Mouse (Mus musculus): ENCODE results near the gene Il21r.

Il21r gene

DNA sequence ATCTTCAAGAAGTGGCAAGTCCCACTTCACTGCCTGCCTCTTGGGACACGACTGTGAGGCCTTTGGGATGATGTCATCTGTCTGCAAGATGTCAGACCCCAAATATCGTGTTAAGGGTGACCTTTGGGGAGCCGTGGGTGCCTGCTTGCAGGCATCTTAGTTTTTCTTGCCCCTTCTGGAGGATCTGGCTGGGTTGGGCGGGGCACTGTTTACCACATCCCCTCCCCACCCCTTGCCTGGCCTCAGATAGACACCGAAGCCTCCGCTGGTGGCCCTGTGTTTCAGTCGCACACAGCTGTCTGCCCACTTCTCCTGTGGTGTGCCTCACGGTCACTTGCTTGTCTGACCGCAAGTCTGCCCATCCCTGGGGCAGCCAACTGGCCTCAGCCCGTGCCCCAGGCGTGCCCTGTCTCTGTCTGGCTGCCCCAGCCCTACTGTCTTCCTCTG is at the start of gene Il21r:
Gene Il21r (plus strand): TSS at position 245 of the 447 bp plus-strand sequence.
- DNase-seq (ENCODE audit: low spot score in 2 of 2), result peak; percentile 78 to 83

GRCm38 (mm10) chr7:125553653-125554428 is 49.4 kb upstream of the Il21r start:
- no peak for DNase-seq (ENCODE audit: low spot score in 2 of 2)

- DNase-seq (ENCODE audit: low spot score in 2 of 2), result peak; percentile 36 to 47
Measured at GRCm38 (mm10) chr7:125554456-125555114, 48.6 kb upstream of the Il21r start.

DNA sequence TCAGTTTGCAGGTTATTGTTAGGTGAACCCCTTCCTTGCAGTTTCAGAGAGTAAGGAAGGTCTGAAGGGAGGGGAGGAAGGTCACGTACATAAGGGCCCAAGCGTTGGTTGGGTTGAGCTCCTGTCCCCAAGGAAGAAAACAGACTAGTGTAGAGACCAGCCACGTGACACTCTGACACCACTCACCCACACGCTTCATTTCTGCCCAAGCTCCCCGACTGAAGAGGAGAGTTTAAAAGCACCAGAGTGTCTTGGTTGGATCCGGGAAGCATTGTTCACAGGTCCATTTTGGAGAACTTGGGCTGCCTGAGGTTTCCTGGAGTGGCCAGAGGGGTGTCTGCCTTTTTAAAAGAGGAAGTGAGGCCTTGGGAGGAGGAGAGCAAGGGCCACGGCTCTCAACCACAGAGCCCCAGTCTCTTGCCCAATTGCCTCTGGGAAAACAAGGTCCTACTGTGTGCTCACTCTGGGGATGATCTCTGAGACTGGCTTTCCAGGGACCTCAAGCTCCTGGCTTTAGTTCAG is 47.8 kb upstream of the Il21r start:
- DNase-seq (ENCODE audit: low spot score in 2 of 2), result peak in 1 of 2 experiments; percentile 54

- DNase-seq (ENCODE audit: low spot score in 2 of 2), result no peak
Measured at GRCm38 (mm10) chr7:125556096-125556495, 47.1 kb upstream of the Il21r start.

DNA sequence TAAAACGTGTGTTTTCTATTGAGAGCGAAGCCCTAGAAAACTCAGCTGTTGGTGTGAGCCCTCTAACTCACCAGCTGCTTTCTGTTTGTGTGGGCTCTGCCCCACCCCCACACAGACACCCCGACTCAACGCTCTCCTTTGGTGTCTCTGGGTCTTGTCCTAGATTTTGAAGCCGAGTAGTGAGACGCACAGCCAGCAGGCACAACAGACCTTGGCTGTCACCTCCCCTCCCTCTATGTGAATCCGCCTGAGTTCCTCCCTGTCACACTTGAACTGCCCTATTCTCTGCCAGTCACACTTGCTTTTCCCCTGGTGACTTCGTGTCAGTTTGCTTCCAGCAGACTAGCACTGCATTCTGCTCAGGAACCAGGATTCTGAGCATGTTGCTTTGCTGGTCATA is 46.4 kb upstream of the Il21r start:
- no peak for DNase-seq (ENCODE audit: low spot score in 2 of 2)

DNA sequence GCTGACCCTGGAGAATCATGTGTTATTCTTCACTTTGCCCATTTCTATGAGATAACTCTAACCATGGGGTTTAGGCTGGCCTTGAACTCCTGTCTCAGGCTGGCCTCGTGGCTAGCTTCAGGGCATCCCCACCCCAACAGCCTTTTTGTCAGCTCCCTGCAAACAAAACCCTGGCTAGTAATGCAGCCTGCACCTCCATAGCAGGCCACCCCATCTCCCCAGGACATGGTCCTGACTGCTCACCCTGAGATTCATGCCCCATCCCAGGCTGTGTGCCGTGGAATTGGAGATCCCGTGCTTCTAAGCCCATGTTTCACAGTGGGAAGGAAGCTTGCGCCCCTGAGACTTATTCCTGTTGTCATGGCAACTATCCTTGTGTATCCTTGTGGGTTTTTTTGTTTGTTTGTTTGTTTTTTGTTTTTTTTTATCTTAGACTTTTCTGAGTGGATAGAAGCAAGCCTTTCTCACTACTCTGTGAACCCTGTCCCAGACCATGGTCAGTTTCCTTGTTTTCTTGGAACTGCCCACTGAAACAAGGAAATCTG is 44.8 kb upstream of the Il21r start:
- no peak for DNase-seq (ENCODE audit: low spot score in 2 of 2)

GRCm38 (mm10) chr7:125558997-125559396 is 44.2 kb upstream of the Il21r start:
- no peak for DNase-seq (ENCODE audit: low spot score in 2 of 2)

GRCm38 (mm10) chr7:125559537-125559936 is 43.7 kb upstream of the Il21r start:
- DNase-seq (ENCODE audit: low spot score in 2 of 2), result no peak

- DNase-seq (ENCODE audit: low spot score in 2 of 2), result no peak
Measured at GRCm38 (mm10) chr7:125560146-125560785, 43.0 kb upstream of the Il21r start.

- peak; percentile 68 to 75 for DNase-seq (ENCODE audit: low spot score in 2 of 2)
Measured at GRCm38 (mm10) chr7:125561085-125561690, 42.0 kb upstream of the Il21r start.

DNA sequence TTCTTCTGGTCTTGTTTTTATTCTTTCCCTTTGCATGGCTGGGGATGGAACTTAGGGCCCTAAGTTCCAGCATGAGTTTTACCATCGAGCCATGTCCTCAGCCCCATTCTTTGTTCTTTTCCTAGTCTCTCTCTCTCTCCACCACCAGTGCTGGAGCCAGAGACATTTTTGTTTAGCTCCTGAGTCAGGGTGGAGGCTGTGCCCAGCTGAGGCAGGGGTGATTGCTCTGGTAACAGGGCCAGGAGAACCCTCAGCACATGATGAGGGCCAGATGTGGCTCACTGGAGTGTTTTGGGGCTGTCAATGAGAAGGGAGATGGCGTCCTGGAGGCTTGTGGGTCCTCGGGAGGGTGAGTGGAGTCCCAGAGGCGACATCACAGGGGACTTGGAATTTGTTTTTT is 40.8 kb upstream of the Il21r start:
- no peak for DNase-seq (ENCODE audit: low spot score in 2 of 2)

- no peak for DNase-seq (ENCODE audit: low spot score in 2 of 2)
Measured at GRCm38 (mm10) chr7:125563093-125563492, 40.1 kb upstream of the Il21r start.

DNA sequence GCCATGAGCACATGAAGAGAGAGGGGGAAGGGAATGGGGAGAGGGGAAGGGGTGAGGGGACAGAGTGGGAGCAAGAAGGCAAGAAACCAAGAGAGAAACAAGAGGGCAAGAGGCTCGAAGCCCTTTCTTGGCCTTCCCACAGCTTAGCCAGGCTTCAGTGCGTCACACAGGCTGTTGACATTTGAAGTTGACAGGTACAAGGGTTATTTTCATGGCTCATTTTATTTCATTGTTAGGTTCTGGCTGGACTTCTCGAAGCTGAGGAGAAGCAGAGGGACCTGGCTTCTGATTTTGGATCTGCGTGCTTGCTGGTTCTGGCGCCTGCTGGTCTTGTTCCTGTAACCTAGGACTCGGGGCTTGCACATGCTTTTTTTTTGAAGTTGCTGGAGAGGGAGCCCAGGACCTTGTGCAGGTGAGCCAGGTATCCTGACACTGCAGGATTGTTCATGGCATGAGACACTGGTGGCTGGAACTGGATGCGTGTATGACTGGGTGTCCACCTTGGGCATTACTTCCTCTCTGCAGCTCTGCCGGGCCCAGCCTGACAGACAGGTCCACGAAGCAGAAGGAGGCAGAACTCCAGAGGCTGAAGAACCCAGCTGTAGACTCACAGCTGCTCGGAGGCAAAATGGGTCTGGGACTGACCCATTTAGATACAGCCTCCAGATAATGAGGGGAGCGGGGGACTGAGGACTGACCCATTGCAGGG is 38.8 kb upstream of the Il21r start:
- DNase-seq (ENCODE audit: low spot score in 2 of 2), result no peak

DNA sequence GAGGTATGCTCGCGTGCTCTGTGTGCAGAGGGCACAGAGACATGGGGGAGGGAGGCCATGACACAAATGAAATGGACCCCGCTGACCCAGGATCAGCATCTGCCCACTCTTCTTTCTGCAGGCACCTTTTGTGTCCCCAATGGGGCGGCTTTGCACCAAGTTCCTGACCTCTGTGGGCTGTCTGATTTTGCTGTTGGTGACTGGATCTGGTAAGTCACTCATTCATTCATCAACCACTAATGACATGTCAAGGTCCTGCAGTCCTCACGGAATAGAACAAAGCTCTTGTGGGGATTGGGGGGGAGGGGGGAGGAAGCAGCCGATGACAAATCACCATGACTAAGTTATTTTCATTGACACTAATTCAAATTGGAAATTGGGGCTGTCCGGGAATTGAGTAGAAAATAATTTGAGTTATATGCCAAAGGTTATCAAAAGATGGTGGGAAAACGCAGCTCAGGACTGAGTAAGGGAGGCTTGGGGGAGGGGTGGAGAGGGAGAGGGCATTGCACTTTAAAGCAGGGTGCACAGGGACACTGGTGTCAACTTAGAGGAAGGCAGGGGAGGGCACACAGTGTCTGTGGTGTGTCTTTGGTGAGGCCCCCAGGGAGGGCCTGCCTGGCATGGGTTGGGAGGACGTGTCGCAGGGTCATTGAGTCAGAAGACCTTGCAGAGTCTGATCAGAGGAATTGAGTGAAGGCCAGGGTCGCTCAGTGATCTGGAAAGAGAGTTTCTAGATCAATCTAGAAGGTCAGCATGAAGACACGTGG is 37.5 kb upstream of the Il21r start:
- DNase-seq (ENCODE audit: low spot score in 2 of 2), result no peak

DNA sequence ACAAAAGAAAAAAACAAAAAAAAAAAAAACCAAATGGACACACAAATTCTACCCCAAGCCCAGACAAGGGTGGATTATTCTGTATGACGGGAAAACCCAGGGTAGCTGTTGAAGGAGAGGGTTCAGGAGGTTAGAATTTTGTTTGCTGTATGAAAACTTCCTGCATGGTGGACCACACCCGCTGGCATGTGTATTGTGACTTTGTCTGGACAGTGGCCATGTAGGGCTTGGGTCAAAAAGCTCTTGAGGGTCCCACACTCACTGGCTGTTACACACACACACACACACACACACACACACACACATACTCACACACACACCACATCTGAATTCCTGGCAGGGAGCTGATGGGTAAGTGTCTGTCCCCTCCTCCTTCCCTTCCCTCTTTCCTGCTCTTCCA is 36.8 kb upstream of the Il21r start:
- DNase-seq (ENCODE audit: low spot score in 2 of 2), result no peak

GRCm38 (mm10) chr7:125568888-125569287 is 34.3 kb upstream of the Il21r start:
- no peak for DNase-seq (ENCODE audit: low spot score in 2 of 2)

- no peak for DNase-seq (ENCODE audit: low spot score in 2 of 2)
Measured at GRCm38 (mm10) chr7:125571891-125572290, 31.3 kb upstream of the Il21r start.

GRCm38 (mm10) chr7:125572737-125573136 is 30.5 kb upstream of the Il21r start:
- no peak for DNase-seq (ENCODE audit: low spot score in 2 of 2)

DNA sequence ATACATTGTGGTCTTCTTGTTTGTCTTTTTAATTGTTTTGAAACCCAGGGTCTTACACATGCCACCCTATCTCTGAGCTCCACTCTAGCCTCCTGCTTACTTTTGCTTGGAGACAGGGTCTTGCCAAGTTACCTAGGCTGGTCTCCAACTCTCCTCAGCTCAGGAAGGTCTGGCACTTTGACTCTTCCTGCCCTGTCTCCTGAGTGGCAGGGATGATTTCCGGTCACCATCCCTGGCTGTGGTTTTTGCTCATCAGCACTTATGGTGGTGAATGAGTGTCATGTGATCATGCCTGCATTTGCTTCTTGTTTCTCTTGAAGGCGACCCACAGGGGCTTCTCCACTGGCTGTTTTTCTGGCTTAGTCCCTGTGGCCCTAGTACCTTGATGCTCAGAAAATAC is 29.4 kb upstream of the Il21r start:
- no peak for DNase-seq (ENCODE audit: low spot score in 2 of 2)

Data from natural killer cell, adult 2 months (primary cell).